Mouse (Mus musculus) retina, adult 2 months (tissue): ENCODE measurements around the gene Entpd3.
A peak's percentile ranks its signal among the peaks of the same experiment; 100 is the strongest.

ENCODE experiments used
- DNase-seq: peaks from one replicate; pipeline ENCODE4 v3.0.0-alpha.2; 2012; ENCODE audit warnings: low read depth, low spot score

Gene Entpd3

GRCm38 (mm10) chr9:120539662-120540251, at the start of gene Entpd3:
TSS of gene Entpd3 (plus strand) at chr9:120539818.
- DNase-seq = no peak

- DNase-seq = no peak
Measured at GRCm38 (mm10) chr9:120491509-120491908, 48.1 kb upstream of the Entpd3 start.

DNA sequence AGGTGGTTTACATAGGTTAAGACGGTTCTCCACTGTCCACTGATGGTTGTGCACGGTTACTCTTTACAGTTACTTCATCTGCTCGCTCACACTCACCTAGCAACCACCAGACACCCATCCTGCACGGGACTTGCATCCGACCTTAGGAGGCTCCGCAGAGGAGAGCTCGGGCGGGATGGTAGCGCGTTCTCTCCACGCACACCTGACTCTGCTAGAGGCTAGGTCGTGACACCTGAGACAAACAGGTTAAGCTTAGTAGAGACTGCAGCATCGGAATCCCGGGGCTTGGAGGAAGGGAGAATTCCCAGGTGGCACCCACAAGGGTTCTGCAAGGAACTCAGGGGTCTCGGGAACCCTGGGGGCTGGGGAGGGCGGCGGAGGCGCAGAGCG, 47.6 kb upstream of the Entpd3 start, which contains the start of gene Eif1b:
Eif1b (plus strand) TSS at position 223 of the 390 bp plus-strand sequence.
- no peak for DNase-seq

DNA sequence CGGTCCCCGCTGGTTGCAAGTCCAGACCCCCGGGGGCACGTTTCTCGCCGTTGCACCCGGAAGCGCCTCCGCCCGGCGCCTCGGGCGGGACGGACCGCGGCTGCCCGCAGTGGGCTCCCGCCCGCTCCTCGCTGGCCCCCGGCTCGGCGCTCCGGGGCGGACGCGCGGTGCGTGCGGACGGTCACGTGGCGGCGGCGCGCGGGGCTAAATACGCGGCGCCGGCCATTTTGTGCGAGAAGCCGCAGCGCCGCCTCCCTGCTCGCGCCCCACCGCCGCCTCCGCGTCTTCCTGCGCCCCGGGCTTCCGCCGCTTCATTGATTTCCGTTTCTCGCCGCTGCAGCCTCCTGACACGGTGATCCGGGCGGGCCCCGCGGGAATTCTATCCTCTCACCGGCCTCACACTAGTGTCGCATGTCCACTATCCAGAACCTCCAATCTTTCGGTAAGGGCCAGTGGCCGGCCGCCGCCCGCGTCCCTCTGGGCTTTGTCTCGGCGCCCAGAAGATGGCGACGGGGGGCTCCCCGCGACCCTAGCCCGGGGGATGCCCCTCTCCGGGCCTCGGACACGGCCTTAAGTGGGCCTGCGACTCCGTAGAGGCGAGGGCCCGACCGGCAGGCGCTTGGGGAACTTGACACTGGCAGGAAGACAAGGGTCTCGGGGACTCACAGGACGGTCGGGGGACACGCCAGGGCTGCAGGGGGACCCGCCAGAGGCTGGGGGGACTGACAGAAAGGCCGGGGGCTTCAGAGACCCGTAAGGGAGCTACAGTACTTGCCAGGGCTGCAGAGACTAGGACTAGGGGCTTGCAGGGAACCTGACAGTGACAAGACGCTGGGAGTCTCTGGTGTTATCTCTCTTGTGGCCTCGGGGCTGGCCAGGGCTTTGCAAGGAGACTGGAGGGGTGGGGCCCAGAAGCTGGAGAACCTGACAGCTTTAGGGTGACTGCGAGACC, 46.9 kb upstream of the Entpd3 start:
- peak; percentile 71 for DNase-seq

- DNase-seq = no peak
Measured at GRCm38 (mm10) chr9:120493781-120494180, 45.8 kb upstream of the Entpd3 start.

DNA sequence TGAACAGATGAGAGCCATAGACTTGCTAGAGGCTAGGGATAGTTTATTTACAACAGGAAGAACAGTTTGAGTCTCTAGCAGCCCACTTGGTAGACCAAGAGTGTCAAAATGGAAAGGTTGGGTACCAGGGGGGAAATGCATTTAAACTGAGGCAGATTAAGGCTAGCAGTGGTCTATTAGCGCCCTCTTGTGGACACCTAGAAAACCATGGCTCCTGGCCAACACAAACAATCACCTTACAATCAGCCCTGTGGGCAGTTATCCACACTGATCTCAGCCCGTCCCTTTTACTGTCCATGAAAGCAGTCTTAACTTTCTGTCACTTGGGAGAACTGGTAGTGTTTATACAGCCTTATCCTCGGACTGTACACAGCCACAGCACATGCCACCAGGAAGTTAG, 42.9 kb upstream of the Entpd3 start:
- DNase-seq = peak; percentile 66

DNA sequence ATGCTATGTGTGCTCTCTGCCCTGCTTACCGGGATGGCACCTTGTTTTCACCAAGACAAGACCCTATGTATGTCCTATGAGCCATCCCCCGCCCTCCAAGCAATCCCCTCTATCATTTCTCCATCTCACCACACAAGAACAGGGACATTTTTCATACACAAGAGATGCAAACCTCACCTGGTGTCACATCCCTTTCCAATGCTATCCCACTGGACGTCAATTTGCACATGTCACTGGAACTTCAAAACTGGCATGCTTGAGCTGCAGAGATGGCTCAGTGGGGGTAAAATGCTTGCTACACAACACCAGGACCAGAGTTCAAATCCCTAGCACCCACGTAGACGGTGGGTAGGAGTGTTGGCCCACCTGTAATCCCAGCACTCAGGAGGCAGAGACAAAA, 41.6 kb upstream of the Entpd3 start:
- DNase-seq = no peak

DNA sequence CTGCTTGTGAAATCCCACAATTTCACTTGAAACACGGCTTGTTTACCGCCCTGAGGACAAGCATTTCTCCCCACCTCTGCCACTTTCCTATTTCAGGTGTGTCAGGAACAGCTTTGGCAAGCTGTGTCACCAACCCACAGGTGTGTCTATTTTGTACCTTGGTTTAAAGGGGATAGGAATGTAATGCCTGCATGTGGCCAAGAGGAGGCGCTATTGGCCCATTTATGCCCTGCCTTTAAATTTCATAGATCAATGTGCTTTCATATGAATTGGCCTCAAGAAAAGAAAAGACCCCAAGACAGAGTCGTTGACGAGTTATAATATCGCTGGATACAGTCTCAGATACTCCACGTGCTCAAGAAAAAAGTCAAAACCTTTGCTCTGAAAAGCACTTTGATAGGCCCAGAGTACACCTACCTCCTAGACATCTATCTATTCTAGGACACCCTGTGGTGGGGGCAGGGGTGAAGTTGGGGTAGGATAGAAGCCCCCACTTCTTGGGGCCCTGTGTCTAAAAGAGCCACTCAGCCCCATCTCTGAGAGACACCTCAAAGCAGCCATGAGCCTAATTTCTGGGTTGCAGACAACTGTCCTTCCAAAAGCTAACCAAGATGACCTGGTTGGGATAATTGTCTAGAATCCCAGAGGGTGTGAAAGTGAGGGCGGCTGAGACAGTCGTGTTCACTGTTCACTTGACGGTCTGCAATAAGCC, 38.3 kb upstream of the Entpd3 start:
- no peak for DNase-seq

DNA sequence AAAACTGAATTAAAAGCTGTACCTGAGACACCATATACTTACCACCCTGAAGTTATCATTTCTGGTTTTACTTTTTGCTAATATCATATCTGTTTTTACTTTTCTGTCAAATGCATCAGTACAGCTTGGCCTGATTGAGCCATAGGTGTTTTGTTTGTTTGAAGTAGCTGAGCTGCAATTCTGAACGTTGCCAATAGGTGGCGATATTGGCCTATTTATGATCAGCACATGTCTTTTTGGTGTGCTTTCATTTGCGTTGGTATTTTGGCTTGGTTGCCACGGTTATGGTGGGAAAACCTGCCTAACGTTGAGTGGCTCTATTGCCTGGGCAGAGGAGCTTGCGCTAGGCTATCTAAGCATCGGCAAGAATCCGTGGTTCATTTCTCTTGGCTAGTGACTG, 37.6 kb upstream of the Entpd3 start:
- DNase-seq = peak; percentile 61

DNA sequence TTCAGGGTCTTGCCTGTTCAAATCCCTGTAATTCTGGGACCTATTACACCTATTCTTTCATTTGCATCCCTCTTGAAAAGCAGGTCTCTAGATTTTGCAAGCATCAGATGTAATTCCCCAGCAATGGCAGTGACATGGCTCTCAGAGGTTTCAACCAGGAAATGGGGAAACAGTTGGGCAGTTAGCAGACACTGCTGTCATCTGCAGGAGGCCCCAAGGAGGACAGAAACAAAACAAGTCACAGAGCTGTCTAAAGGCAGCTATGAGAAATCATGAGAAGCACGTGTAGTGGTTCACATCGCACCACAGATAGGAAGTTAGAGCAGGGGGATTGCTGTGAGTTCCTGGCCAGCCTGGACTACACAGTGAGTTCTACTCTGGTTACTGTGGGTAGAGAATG, 35.2 kb upstream of the Entpd3 start:
- no peak for DNase-seq

DNA sequence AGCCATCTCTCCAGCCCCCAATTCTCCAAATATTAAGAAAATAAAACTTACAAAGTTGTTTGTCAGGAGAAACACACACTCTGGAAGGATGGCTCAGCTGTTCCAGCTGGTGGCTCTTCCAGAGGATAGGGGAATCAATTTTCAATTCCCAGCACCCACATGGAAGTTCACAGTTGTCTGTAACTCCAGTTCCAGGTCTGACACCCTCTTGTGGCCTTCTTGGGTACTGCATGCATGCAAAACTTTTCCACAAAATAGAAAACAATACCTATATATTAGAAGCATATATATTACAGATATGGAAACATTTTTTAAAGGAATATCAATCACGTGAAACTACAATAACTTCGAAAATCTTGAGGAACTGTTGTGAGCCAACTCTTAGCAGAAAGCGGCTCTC, 27.8 kb upstream of the Entpd3 start:
- DNase-seq = no peak

GRCm38 (mm10) chr9:120516720-120517119, 22.9 kb upstream of the Entpd3 start:
- DNase-seq = no peak

GRCm38 (mm10) chr9:120518946-120519345, 20.7 kb upstream of the Entpd3 start:
- DNase-seq = no peak

- DNase-seq = no peak
Measured at GRCm38 (mm10) chr9:120519469-120520125, 20.0 kb upstream of the Entpd3 start.

GRCm38 (mm10) chr9:120521161-120521560, 18.5 kb upstream of the Entpd3 start:
- no peak for DNase-seq

GRCm38 (mm10) chr9:120527270-120527669, 12.3 kb upstream of the Entpd3 start:
- no peak for DNase-seq

GRCm38 (mm10) chr9:120527919-120528318, 11.7 kb upstream of the Entpd3 start:
- DNase-seq = no peak

- DNase-seq = no peak
Measured at GRCm38 (mm10) chr9:120528815-120529510, 10.7 kb upstream of the Entpd3 start.

GRCm38 (mm10) chr9:120530471-120530870, 9.1 kb upstream of the Entpd3 start:
- DNase-seq = no peak

GRCm38 (mm10) chr9:120532062-120532461, 7.6 kb upstream of the Entpd3 start:
- DNase-seq = no peak

- no peak for DNase-seq
Measured at GRCm38 (mm10) chr9:120532691-120533090, 6.9 kb upstream of the Entpd3 start.
